Comparison of ENCODE assay signal across 8 mouse cellular contexts in the genomic region with DNA sequence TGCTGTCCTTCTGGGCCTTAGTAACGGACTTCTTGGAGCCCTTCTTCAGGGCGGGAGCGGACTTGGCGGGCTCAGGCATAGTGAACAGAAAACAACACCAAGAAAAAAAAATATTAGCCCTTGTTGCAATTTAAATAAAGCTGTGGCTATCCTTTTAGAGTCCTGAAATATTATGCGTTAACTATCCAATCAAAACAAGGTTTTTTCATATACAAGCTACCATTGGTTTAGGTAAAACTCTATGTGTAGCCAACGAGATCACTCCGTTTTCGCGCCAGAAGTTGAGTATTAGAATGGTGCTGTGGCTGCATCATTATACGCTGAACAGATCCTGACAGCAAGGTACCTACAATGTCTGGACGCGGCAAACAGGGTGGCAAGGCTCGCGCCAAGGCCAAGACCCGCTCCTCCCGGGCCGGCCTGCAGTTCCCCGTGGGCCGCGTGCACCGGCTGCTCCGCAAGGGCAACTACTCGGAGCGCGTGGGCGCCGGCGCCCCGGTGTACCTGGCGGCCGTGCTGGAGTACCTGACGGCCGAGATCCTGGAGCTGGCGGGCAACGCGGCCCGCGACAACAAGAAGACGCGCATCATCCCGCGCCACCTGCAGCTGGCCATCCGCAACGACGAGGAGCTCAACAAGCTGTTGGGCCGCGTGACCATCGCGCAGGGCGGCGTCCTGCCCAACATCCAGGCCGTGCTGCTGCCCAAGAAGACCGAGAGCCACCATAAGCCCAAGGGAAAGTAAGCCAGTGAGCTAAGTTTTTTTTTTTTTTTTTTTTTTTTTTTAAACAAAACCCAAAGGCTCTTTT. TPM values are rescaled to one million over a fixed set of nuclear protein-coding genes. Genes with fewer than 3 reads are reported as not detected.
DNase-seq lines count a peak whose midpoint lies in the region; ATAC-seq and TF ChIP-seq lines count a peak whose summit lies in the region.
"Not testable (repeated sequence)": the region's sequence is repeated elsewhere in the genome, so short reads cannot be mapped to it uniquely, and the experiment has no call there.

A gene (plus strand): TSS at position 347 of the 808 bp plus-strand sequence.

- H3K4me2 ChIP-seq in hindbrain, embryonic 11.5 days (replicated peaks; ENCODE audit: low read depth, low read length) = peak within 1 kb of the TSS; percentile 67
- peak within 1 kb of the TSS; percentile 63 for H3K4me2 ChIP-seq in lung, embryonic 14.5 days
- peak within 1 kb of the TSS; percentile 70 for H3K4me2 ChIP-seq in neural tube, embryonic 14.5 days (ENCODE audit: low read depth, low read length)

- not testable (repeated sequence) for H3K9me3 ChIP-seq in hindbrain, embryonic 11.5 days (ENCODE audit: control insufficient read depth, low read length); lung, embryonic 14.5 days (ENCODE audit: low read depth, low read length); neural tube, embryonic 14.5 days (ENCODE audit: control insufficient read depth, low read length)

- H3K9ac ChIP-seq in hindbrain, embryonic 11.5 days (ENCODE audit: low read depth, low read length) = peak within 1 kb of the TSS; percentile 77
- peak within 1 kb of the TSS; percentile 89 for H3K9ac ChIP-seq in lung, embryonic 14.5 days
- not testable (repeated sequence) for H3K9ac ChIP-seq in neural tube, embryonic 14.5 days (replicated peaks; ENCODE audit: low read depth, low read length)

- WGBS in hindbrain, embryonic 11.5 days = under 1% methylated on average over 22 of the region's 53 CpGs
- WGBS in lung, embryonic 14.5 days = under 1% methylated on average over 21 of the region's 53 CpGs
- 1% methylated on average over 22 of the region's 53 CpGs for WGBS in neural tube, embryonic 14.5 days

- H3K27me3 ChIP-seq in hindbrain, embryonic 11.5 days (ENCODE audit: control insufficient read depth, insufficient read depth, low read length); lung, embryonic 14.5 days (ENCODE audit: insufficient read depth, low read length); neural tube, embryonic 14.5 days (ENCODE audit: control insufficient read depth, insufficient read depth, low read length): not testable (repeated sequence)

- not testable (repeated sequence) for TF ChIP-seq CTCF in lung, embryonic 14.5 days (IDR thresholded peaks at IDR 0.05; ENCODE audit: low read depth)

- peak within 1 kb of the TSS; percentile 63 for H3K4me3 ChIP-seq in hindbrain, embryonic 11.5 days (ENCODE audit: low read depth, low read length)
- peak within 1 kb of the TSS; percentile 53 for H3K4me3 ChIP-seq in lung, embryonic 14.5 days (ENCODE audit: low read depth, low read length)
- H3K4me3 ChIP-seq in neural tube, embryonic 14.5 days (ENCODE audit: low read depth, low read length) = peak within 1 kb of the TSS; percentile 40

- not testable (repeated sequence) for H3K36me3 ChIP-seq in hindbrain, embryonic 11.5 days (ENCODE audit: control insufficient read depth, insufficient read depth, low read length); lung, embryonic 14.5 days (ENCODE audit: insufficient read depth); neural tube, embryonic 14.5 days (ENCODE audit: control insufficient read depth, insufficient read depth, low read length)

- ATAC-seq in frontal cortex, adult (ENCODE audit: low TSS enrichment) = peak; percentile 69
- peak; percentile 53 for ATAC-seq in hindbrain, embryonic 11.5 days (ENCODE audit: low FRiP score)
- ATAC-seq in lung, embryonic 14.5 days (ENCODE audit: insufficient read depth) = peak; percentile 59
- ATAC-seq in neural tube, embryonic 14.5 days (ENCODE audit: low read depth) = peak; percentile 32; the same call in 1 of the 2 replicates

- DNase-seq in MN1 (ENCODE audit: low spot score) = peak; percentile 86
- DNase-seq in cerebellum, adult 9-10 months = peak; percentile 86
- DNase-seq in hindbrain, embryonic 11.5 days (ENCODE audit: low spot score) = peak; percentile 83
- peak; percentile 75 for DNase-seq in layer of hippocampus, adult 9-10 months (ENCODE audit: low spot score)
- DNase-seq in lung, embryonic 14.5 days = peak; percentile 96
- peak; percentile 38 to 69 for DNase-seq in thymus, adult 18-20 months

- H3K27ac ChIP-seq in hindbrain, embryonic 11.5 days (ENCODE audit: low read depth, low read length) = peak within 1 kb of the TSS; percentile 81
- peak within 1 kb of the TSS; percentile 99 for H3K27ac ChIP-seq in lung, embryonic 14.5 days (ENCODE audit: low read depth)
- peak within 1 kb of the TSS; percentile 70 for H3K27ac ChIP-seq in neural tube, embryonic 14.5 days (ENCODE audit: low read depth, low read length)

- H3K4me1 ChIP-seq in hindbrain, embryonic 11.5 days (replicated peaks; ENCODE audit: control insufficient read depth, insufficient read depth, low read length) = not testable (repeated sequence)
- H3K4me1 ChIP-seq in lung, embryonic 14.5 days (ENCODE audit: insufficient read depth) = peaks cover 14% of the 10 kb centered on the region; the same call in 1 of the 2 replicates
- H3K4me1 ChIP-seq in neural tube, embryonic 14.5 days (ENCODE audit: control insufficient read depth, insufficient read depth, low read length) = peaks cover 31% of the 10 kb centered on the region

RNA-seq across cellular contexts. Expression of the gene that starts here (rescaled TPM):
- polyA plus RNA-seq in hindbrain, embryonic 11.5 days (2014; fragmentation: Nextera tagmentation; extraction: Ambion mirVana) = 3.6 and 8.4 TPM in 2 replicates
- polyA plus RNA-seq in lung, embryonic 14.5 days (2014; fragmentation: Nextera tagmentation; extraction: Ambion mirVana) = 13.0 and 14.6 TPM in 2 replicates
- not detected in 2 replicates for polyA plus RNA-seq in neural tube, embryonic 14.5 days (2014; fragmentation: Nextera tagmentation; extraction: Ambion mirVana)

Comparison
In these comparisons a context has a peak if more than half of its experiments do, and no peak if none do; other contexts are left out.
1. Peak in every context shown above with its lines: DNase-seq, ATAC-seq, H3K4me3 ChIP-seq and H3K27ac ChIP-seq.
2. Peak in ATAC-seq, H3K4me3 ChIP-seq, H3K27ac ChIP-seq and H3K4me2 ChIP-seq in neural tube, embryonic 14.5 days; RNA of the gene not detected or under 1 TPM.